Mouse (Mus musculus) ES-Bruce4 (cell line): ENCODE data around the gene Slfn9.

ENCODE experiments used
- CTCF ChIP-seq: IDR thresholded peaks from one replicate; pipeline ENCODE4 v1.8.1; 2011; ENCODE audit warnings: low read depth, low read length
- POLR2A ChIP-seq: IDR thresholded peaks from one replicate; pipeline ENCODE4 v1.8.1; 2011; ENCODE audit warnings: low read length; ENCODE audit not compliant: insufficient read depth

GRCm38 (mm10) chr11:82933186-82933585 lies 58.4 kb downstream of the Slfn9 start:
- TF ChIP-seq CTCF (no peak), POLR2A (no peak)
